ENCODE assay signal across 8 mouse cellular contexts in the genomic region with DNA sequence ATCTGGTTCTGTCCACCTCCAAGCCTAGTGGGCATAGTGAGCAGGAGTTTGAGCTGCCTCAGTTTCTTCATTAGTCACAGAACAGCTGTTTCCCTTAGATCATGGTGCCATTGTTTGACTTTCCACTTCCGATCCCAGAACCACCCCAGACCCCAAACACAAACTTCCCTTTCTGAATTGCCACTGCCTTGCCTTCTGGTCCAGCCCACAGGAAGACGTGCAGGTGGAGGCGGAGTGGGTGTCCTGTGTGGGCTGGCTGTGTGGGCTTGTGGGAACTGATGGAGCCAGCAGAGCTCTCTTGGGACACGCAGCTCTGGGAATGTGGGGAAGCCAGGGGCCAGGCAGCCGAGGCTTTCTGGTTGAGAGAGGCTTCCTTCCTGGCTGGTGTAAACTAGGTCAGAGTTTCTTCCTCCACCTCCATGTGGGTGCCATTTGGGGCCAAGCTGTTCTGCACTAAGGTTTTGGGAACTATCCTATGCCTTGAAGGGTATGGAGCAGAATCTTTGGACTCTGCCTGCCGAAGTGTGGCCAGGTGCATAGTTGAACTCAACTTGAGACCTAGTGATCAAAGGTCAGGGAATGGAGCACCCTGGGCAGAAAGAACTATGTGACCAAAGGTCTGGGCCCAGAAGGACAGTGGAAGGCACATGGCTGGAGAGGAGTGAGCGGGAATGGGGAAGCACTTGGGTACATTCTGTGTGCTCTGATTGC. TPM values are rescaled to one million over a fixed set of nuclear protein-coding genes. Genes with fewer than 3 reads are reported as not detected.
DNase-seq lines count a peak whose midpoint lies in the region; ATAC-seq and TF ChIP-seq lines count a peak whose summit lies in the region.
"Had no signal": no experiment of that assay in that cellular context is flagged by ENCODE, and none has a peak within 500 bp of the region (broad histone marks: within the 10 kb centered on the region; RNA-seq: fewer than 3 reads in every experiment).

No protein-coding gene starts in this region.

- peak; percentile 59; the same call in 1 of the 2 replicates for TF ChIP-seq EP300 in heart, adult 2 months (IDR thresholded peaks at IDR 0.05; ENCODE audit: insufficient read depth, low read depth, low read length)

- no peak overlapping the region for H3K9ac ChIP-seq in heart, adult 2 months (ENCODE audit: low read depth, low read length)
- no peak overlapping the region for H3K9ac ChIP-seq in hindbrain, postnatal 0 days (replicated peaks; ENCODE audit: low read length)

- H3K27me3 ChIP-seq in heart, adult 2 months (ENCODE audit: control insufficient read depth, insufficient read depth, low read length) = no peaks in the 10 kb centered on the region
- H3K27me3 ChIP-seq in hindbrain, postnatal 0 days (ENCODE audit: insufficient read depth, low read length) = no peaks in the 10 kb centered on the region

- no peak for ATAC-seq in hindbrain, postnatal 0 days

- no peaks in the 10 kb centered on the region; the same call in 1 of the 2 replicates for H3K36me3 ChIP-seq in heart, adult 2 months (ENCODE audit: control insufficient read depth, insufficient read depth, low read length)
- H3K36me3 ChIP-seq in hindbrain, postnatal 0 days (ENCODE audit: insufficient read depth, low read length) = peaks cover 21% of the 10 kb centered on the region; the same call in 1 of the 2 replicates

- intact Hi-C loops in heart, adult 2 months (cut with DNase I) = loop anchor here (2.0 kb wide), 1 partner anchor 23 kb away; no protein-coding TSS in a partner anchor

- peaks cover 4% of the 10 kb centered on the region; the same call in 1 of the 2 replicates for H3K79me2 ChIP-seq in heart, adult 2 months (replicated peaks; ENCODE audit: control insufficient read depth, insufficient read depth, low read length)

- TF ChIP-seq CTCF in heart, adult 2 months (IDR thresholded peaks at IDR 0.05) = no peak
- TF ChIP-seq CTCF in hindbrain, postnatal 0 days (IDR thresholded peaks at IDR 0.05; ENCODE audit: low read depth) = no peak

- H3K4me2 ChIP-seq in hindbrain, postnatal 0 days (ENCODE audit: low read depth, low read length) = peak overlapping the region; percentile 23; the same call in 1 of the 2 replicates

- H3K4me1 ChIP-seq in heart, adult 2 months (ENCODE audit: control insufficient read depth, insufficient read depth, low read length) = peaks cover 27% of the 10 kb centered on the region
- H3K4me1 ChIP-seq in hindbrain, postnatal 0 days (ENCODE audit: insufficient read depth, low read length) = peaks cover 49% of the 10 kb centered on the region

- no peak overlapping the region for H3K4me3 ChIP-seq in heart, adult 2 months
- no peak overlapping the region for H3K4me3 ChIP-seq in hindbrain, postnatal 0 days (ENCODE audit: low read length)

- H3K27ac ChIP-seq in heart, adult 2 months = peak overlapping the region; percentile 71
- H3K27ac ChIP-seq in hindbrain, postnatal 0 days = peak overlapping the region; percentile 4; the same call in 1 of the 2 replicates
- H3K27ac ChIP-seq: macrophage had no signal

- H3K9me3 ChIP-seq in hindbrain, postnatal 0 days (ENCODE audit: low read length) = no peaks in the 10 kb centered on the region

- WGBS in heart, adult 2 months = 48% methylated on average over 7 of the region's 7 CpGs
- 73% methylated on average over 7 of the region's 7 CpGs for WGBS in hindbrain, postnatal 0 days

- DNase-seq in spleen, adult 18-20 months = peak; percentile 42 to 55
- no peak for DNase-seq in spleen, postnatal 14 days (ENCODE audit: low spot score in 2 of 2)
- peak; percentile 59 to 76 for DNase-seq in heart, adult 2 months
- DNase-seq in hindbrain, postnatal 0 days (ENCODE audit: low spot score) = no peak
- DNase-seq in lung, postnatal 36 days = peak; percentile 65
- no peak for DNase-seq in urinary bladder, adult 2 months (ENCODE audit: low spot score)
- no peak for DNase-seq in embryo, embryonic 10.5 days (ENCODE audit: low spot score)

- TF ChIP-seq POLR2A in heart, adult 2 months (IDR thresholded peaks at IDR 0.05; ENCODE audit: insufficient read depth, low read depth, low read length) = no peak

RNA-seq across cellular contexts. Expression of a gene that starts 3.9 kb away (rescaled TPM):
- total RNA-seq in heart, adult 2 months (2021) = 10 to 100 TPM; 19.6 to 25.0 TPM
- polyA plus RNA-seq in heart, adult 2 months (2012; rRNA removed) = 38.1 and 47.3 TPM in 2 replicates
- 23.9 and 31.6 TPM in 2 replicates for total RNA-seq in hindbrain, postnatal 0 days (2014; rRNA removed)
- polyA plus RNA-seq in hindbrain, postnatal 0 days (2015; fragmentation: Nextera tagmentation; extraction: Ambion mirVana) = 28.2 and 31.1 TPM in 2 replicates
- 47.8 and 57.6 TPM in 2 replicates for polyA plus RNA-seq in urinary bladder, adult 2 months (2012; rRNA removed)

RNA-seq across cellular contexts. Expression of a gene that starts 9.1 kb away (rescaled TPM):
- 10 to 100 TPM; 22.6 to 32.3 TPM for total RNA-seq in heart, adult 2 months (2021)
- polyA plus RNA-seq in heart, adult 2 months (2012; rRNA removed) = 23.9 and 32.2 TPM in 2 replicates
- total RNA-seq in hindbrain, postnatal 0 days (2014; rRNA removed) = 241 and 273 TPM in 2 replicates
- polyA plus RNA-seq in hindbrain, postnatal 0 days (2015; fragmentation: Nextera tagmentation; extraction: Ambion mirVana) = 116 and 123 TPM in 2 replicates
- 17.6 and 22.5 TPM in 2 replicates for polyA plus RNA-seq in urinary bladder, adult 2 months (2012; rRNA removed)

Comparison
In these comparisons a context has a peak if more than half of its experiments do, and no peak if none do; other contexts are left out.
1. DNase-seq: peak in spleen, adult 18-20 months (2 of 2), heart, adult 2 months (2 of 2) and lung, postnatal 36 days (single experiment); none in spleen, postnatal 14 days (0 of 2), hindbrain, postnatal 0 days (single experiment), urinary bladder, adult 2 months (single experiment) and embryo, embryonic 10.5 days (single experiment).